Comparison of ENCODE assay signal across 8 mouse cellular contexts in genomic region chr10:80116563-80116926, GRCm38 (mm10). TPM values are rescaled to one million over a fixed set of nuclear protein-coding genes. Genes with fewer than 3 reads are reported as not detected.
DNase-seq lines count a peak whose midpoint lies in the region; ATAC-seq and TF ChIP-seq lines count a peak whose summit lies in the region.

No protein-coding gene starts in this region.

- WGBS in lung, embryonic 14.5 days, result under 1% methylated on average over 27 of the region's 27 CpGs
- under 1% methylated on average over 27 of the region's 27 CpGs for WGBS in hindbrain, embryonic 11.5 days
- under 1% methylated on average over 27 of the region's 27 CpGs for WGBS in lung, embryonic 16.5 days

- H3K36me3 ChIP-seq in lung, embryonic 14.5 days (ENCODE audit: insufficient read depth), result peaks cover 38% of the 10 kb centered on the region
- no peaks in the 10 kb centered on the region for H3K36me3 ChIP-seq in hindbrain, embryonic 11.5 days (ENCODE audit: control insufficient read depth, insufficient read depth, low read length)
- peaks cover 6% of the 10 kb centered on the region for H3K36me3 ChIP-seq in lung, embryonic 16.5 days (ENCODE audit: control insufficient read depth, insufficient read depth, low read length)

- DNase-seq in lung, embryonic 14.5 days, result peak; percentile 45
- DNase-seq in lung, postnatal 14 days, result no peak
- peak; percentile 45 to 50 for DNase-seq in cerebellum, postnatal 14 days
- peak; percentile 58 for DNase-seq in hindbrain, embryonic 11.5 days (ENCODE audit: low spot score)
- peak; percentile 46 for DNase-seq in thymus, postnatal 14 days
- no peak for DNase-seq in adrenal gland, postnatal 14 days

- peak overlapping the region; percentile 91 for H3K9ac ChIP-seq in lung, embryonic 14.5 days
- peak overlapping the region; percentile 84 for H3K9ac ChIP-seq in hindbrain, embryonic 11.5 days (ENCODE audit: low read depth, low read length)
- H3K9ac ChIP-seq in lung, embryonic 16.5 days (ENCODE audit: low read length), result peak overlapping the region; percentile 95

- peak overlapping the region; percentile 97 for H3K4me3 ChIP-seq in lung, embryonic 14.5 days (ENCODE audit: low read depth, low read length)
- peak overlapping the region; percentile 94 for H3K4me3 ChIP-seq in hindbrain, embryonic 11.5 days (ENCODE audit: low read depth, low read length)
- peak overlapping the region; percentile 88 for H3K4me3 ChIP-seq in lung, embryonic 16.5 days (ENCODE audit: low read length)

- H3K9me3 ChIP-seq in lung, embryonic 14.5 days (ENCODE audit: low read depth, low read length), result no peaks in the 10 kb centered on the region
- H3K9me3 ChIP-seq in hindbrain, embryonic 11.5 days (ENCODE audit: control insufficient read depth, low read length), result no peaks in the 10 kb centered on the region
- H3K9me3 ChIP-seq in lung, embryonic 16.5 days (ENCODE audit: control insufficient read depth, low read length), result no peaks in the 10 kb centered on the region

- no peak for ATAC-seq in lung, embryonic 14.5 days (ENCODE audit: insufficient read depth)
- no peak for ATAC-seq in hindbrain, embryonic 11.5 days (ENCODE audit: low FRiP score)
- ATAC-seq in lung, embryonic 16.5 days (ENCODE audit: low read depth), result no peak
- no peak for ATAC-seq in activated CD4-positive, CD25-positive, alpha-beta regulatory T cell, adult 4 months

- H3K4me1 ChIP-seq in lung, embryonic 14.5 days (ENCODE audit: insufficient read depth), result peaks cover 19% of the 10 kb centered on the region
- peaks cover 16% of the 10 kb centered on the region for H3K4me1 ChIP-seq in hindbrain, embryonic 11.5 days (replicated peaks; ENCODE audit: control insufficient read depth, insufficient read depth, low read length)
- H3K4me1 ChIP-seq in lung, embryonic 16.5 days (replicated peaks; ENCODE audit: control insufficient read depth, insufficient read depth, low read length), result peaks cover 21% of the 10 kb centered on the region

- TF ChIP-seq CTCF in lung, embryonic 14.5 days (IDR thresholded peaks at IDR 0.05; ENCODE audit: low read depth), result no peak

- H3K27me3 ChIP-seq in lung, embryonic 14.5 days (ENCODE audit: insufficient read depth, low read length), result no peaks in the 10 kb centered on the region
- H3K27me3 ChIP-seq in hindbrain, embryonic 11.5 days (ENCODE audit: control insufficient read depth, insufficient read depth, low read length), result no peaks in the 10 kb centered on the region
- no peaks in the 10 kb centered on the region for H3K27me3 ChIP-seq in lung, embryonic 16.5 days (ENCODE audit: control insufficient read depth, insufficient read depth, low read depth, low read length)

- H3K27ac ChIP-seq in lung, embryonic 14.5 days (ENCODE audit: low read depth), result 0 out of 2 replicates have a peak overlapping the region, but pooled peaks have one; percentile 84
- no peak overlapping the region for H3K27ac ChIP-seq in hindbrain, embryonic 11.5 days (ENCODE audit: low read depth, low read length)
- peak overlapping the region; percentile 71 for H3K27ac ChIP-seq in lung, embryonic 16.5 days (ENCODE audit: low read length)

- peak overlapping the region; percentile 91 for H3K4me2 ChIP-seq in lung, embryonic 14.5 days
- H3K4me2 ChIP-seq in hindbrain, embryonic 11.5 days (replicated peaks; ENCODE audit: low read depth, low read length), result peak overlapping the region; percentile 58
- H3K4me2 ChIP-seq in lung, embryonic 16.5 days (ENCODE audit: low read depth, low read length), result peak overlapping the region; percentile 84

RNA-seq across cellular contexts. Expression of gene Stk11, which starts 0.9 kb away (rescaled TPM):
- polyA plus RNA-seq in lung, embryonic 14.5 days (2014; fragmentation: Nextera tagmentation; extraction: Ambion mirVana), result 28.7 and 29.7 TPM in 2 replicates
- 21.3 and 26.8 TPM in 2 replicates for polyA plus RNA-seq in hindbrain, embryonic 11.5 days (2014; fragmentation: Nextera tagmentation; extraction: Ambion mirVana)
- 18.6 and 23.3 TPM in 2 replicates for polyA plus RNA-seq in lung, embryonic 16.5 days (2015; fragmentation: Nextera tagmentation; extraction: Ambion mirVana)
- total RNA-seq in adrenal gland, postnatal 14 days (2021), result 138 and 147 TPM in 2 replicates
- polyA plus RNA-seq in activated CD4-positive, CD25-positive, alpha-beta regulatory T cell, adult 4 months (2017; shearing (Covaris generic)), result 10 to 100 TPM; 22.1 to 25.4 TPM

RNA-seq across cellular contexts. Expression of gene Sbno2, which starts 11.2 kb away (rescaled TPM):
- polyA plus RNA-seq in lung, embryonic 14.5 days (2014; fragmentation: Nextera tagmentation; extraction: Ambion mirVana), result 13.9 and 16.3 TPM in 2 replicates
- polyA plus RNA-seq in hindbrain, embryonic 11.5 days (2014; fragmentation: Nextera tagmentation; extraction: Ambion mirVana), result 8.0 and 9.5 TPM in 2 replicates
- 18.7 and 19.1 TPM in 2 replicates for polyA plus RNA-seq in lung, embryonic 16.5 days (2015; fragmentation: Nextera tagmentation; extraction: Ambion mirVana)
- 52.8 and 52.9 TPM in 2 replicates for total RNA-seq in adrenal gland, postnatal 14 days (2021)
- polyA plus RNA-seq in activated CD4-positive, CD25-positive, alpha-beta regulatory T cell, adult 4 months (2017; shearing (Covaris generic)), result 10 to 100 TPM; 26.8 to 32.5 TPM

RNA-seq across cellular contexts. Expression of gene Atp5d, which starts 21.9 kb away (rescaled TPM):
- 493 and 529 TPM in 2 replicates for polyA plus RNA-seq in lung, embryonic 14.5 days (2014; fragmentation: Nextera tagmentation; extraction: Ambion mirVana)
- 364 and 371 TPM in 2 replicates for polyA plus RNA-seq in hindbrain, embryonic 11.5 days (2014; fragmentation: Nextera tagmentation; extraction: Ambion mirVana)
- polyA plus RNA-seq in lung, embryonic 16.5 days (2015; fragmentation: Nextera tagmentation; extraction: Ambion mirVana), result 534 and 552 TPM in 2 replicates
- total RNA-seq in adrenal gland, postnatal 14 days (2021), result 920 and 980 TPM in 2 replicates
- polyA plus RNA-seq in activated CD4-positive, CD25-positive, alpha-beta regulatory T cell, adult 4 months (2017; shearing (Covaris generic)), result 100 to 1,000 TPM; 338 to 428 TPM

RNA-seq across cellular contexts. Expression of gene Cbarp, which starts 24.1 kb away (rescaled TPM):
- 3.8 and 5.5 TPM in 2 replicates for polyA plus RNA-seq in lung, embryonic 14.5 days (2014; fragmentation: Nextera tagmentation; extraction: Ambion mirVana)
- 15.1 and 16.7 TPM in 2 replicates for polyA plus RNA-seq in hindbrain, embryonic 11.5 days (2014; fragmentation: Nextera tagmentation; extraction: Ambion mirVana)
- 3.9 and 5.6 TPM in 2 replicates for polyA plus RNA-seq in lung, embryonic 16.5 days (2015; fragmentation: Nextera tagmentation; extraction: Ambion mirVana)
- total RNA-seq in adrenal gland, postnatal 14 days (2021), result 69.9 and 137 TPM in 2 replicates
- polyA plus RNA-seq in activated CD4-positive, CD25-positive, alpha-beta regulatory T cell, adult 4 months (2017; shearing (Covaris generic)), result under 1 TPM; 0.74 to 0.96 TPM

RNA-seq across cellular contexts. Expression of gene Midn, which starts 31.5 kb away (rescaled TPM):
- 32.6 and 34.2 TPM in 2 replicates for polyA plus RNA-seq in lung, embryonic 14.5 days (2014; fragmentation: Nextera tagmentation; extraction: Ambion mirVana)
- polyA plus RNA-seq in hindbrain, embryonic 11.5 days (2014; fragmentation: Nextera tagmentation; extraction: Ambion mirVana), result 66.7 and 67.1 TPM in 2 replicates
- polyA plus RNA-seq in lung, embryonic 16.5 days (2015; fragmentation: Nextera tagmentation; extraction: Ambion mirVana), result 11.8 and 12.9 TPM in 2 replicates
- 114 and 140 TPM in 2 replicates for total RNA-seq in adrenal gland, postnatal 14 days (2021)
- polyA plus RNA-seq in activated CD4-positive, CD25-positive, alpha-beta regulatory T cell, adult 4 months (2017; shearing (Covaris generic)), result 1 to 10 TPM; 7.3 to 9.2 TPM

Comparison
In these comparisons a context has a peak if more than half of its experiments do, and no peak if none do; other contexts are left out.
1. DNase-seq: peak in lung, embryonic 14.5 days (single experiment), cerebellum, postnatal 14 days (2 of 2), hindbrain, embryonic 11.5 days (single experiment) and thymus, postnatal 14 days (single experiment); none in lung, postnatal 14 days (single experiment) and adrenal gland, postnatal 14 days (single experiment).
2. Peak in every context shown above with its lines, with median percentiles within 50 percentile points of each other: H3K4me2 ChIP-seq, H3K4me3 ChIP-seq and H3K9ac ChIP-seq.